Mouse (Mus musculus) CH12.LX (cell line): ENCODE data around the gene Ak8. TPM values are rescaled to one million over a fixed set of nuclear protein-coding genes. Genes with fewer than 3 reads are reported as not detected.

Source experiments
- DNase-seq: peaks from one replicate; pipeline ENCODE4 v3.0.0-alpha.2; 2013; ENCODE audit errors: extremely low read depth
- H3K27ac ChIP-seq: 2 replicates; pipeline ENCODE4 v1.5.1; 2012; ENCODE audit warnings: low read depth, mild to moderate bottlenecking, control low read depth, moderate library complexity; ENCODE audit not compliant: insufficient read depth
- H3K27me3 ChIP-seq: replicated peaks from 2 replicates; pipeline ENCODE3; 2012; ENCODE audit warnings: inconsistent platforms
- H3K36me3 ChIP-seq, 2 experiments: replicated peaks in 1 of 2; 2 replicates each; pipeline versions ENCODE3 to v1.6.1; 2012; ENCODE audit warnings: inconsistent platforms in 1 of 2, low read length in 1 of 2, mild to moderate bottlenecking in 1 of 2, mixed read lengths in 1 of 2, moderate library complexity in 1 of 2; ENCODE audit not compliant: control insufficient read depth in 1 of 2, insufficient read depth in 1 of 2
- H3K4me1 ChIP-seq, 2 experiments: 2 replicates each; pipeline ENCODE4 v1.6.1; 2012; ENCODE audit warnings: inconsistent platforms in 1 of 2, moderate library complexity in 1 of 2; ENCODE audit not compliant: insufficient read depth in 2 of 2, control insufficient read depth in 1 of 2
- H3K4me2 ChIP-seq: 2 replicates; pipeline ENCODE4 v1.6.1; 2012; ENCODE audit warnings: low read depth, mild to moderate bottlenecking, control low read depth; ENCODE audit not compliant: poor library complexity, insufficient read depth, severe bottlenecking
- H3K4me3 ChIP-seq, 3 experiments: fragments of 150-350 bp in 1 of 3; sonication (generic) in 1 of 3; replicated peaks in 1 of 3; 2 replicates each; pipeline versions ENCODE3 to v1.5.1; 2011 to 2012; ENCODE audit warnings: low read depth in 2 of 3, low read length in 2 of 3, mild to moderate bottlenecking in 2 of 3, moderate library complexity in 2 of 3, control low read depth in 1 of 3, improper control_type of control experiment in 1 of 3, inconsistent platforms in 1 of 3, mixed read lengths in 1 of 3; ENCODE audit not compliant: poor library complexity in 1 of 3
- H3K79me2 ChIP-seq: replicated peaks from 2 replicates; pipeline ENCODE4 v1.6.1; 2012; ENCODE audit warnings: mild to moderate bottlenecking, moderate library complexity; ENCODE audit not compliant: control insufficient read depth, poor library complexity, insufficient read depth, severe bottlenecking; ENCODE audit errors: extremely low read depth
- H3K9ac ChIP-seq: 2 replicates; pipeline ENCODE4 v1.6.1; 2012; ENCODE audit warnings: low read depth, mild to moderate bottlenecking, control low read depth, moderate library complexity; ENCODE audit not compliant: insufficient read depth
- H3K9me3 ChIP-seq: replicated peaks from 2 replicates; pipeline ENCODE3; 2012; ENCODE audit warnings: low read length, inconsistent platforms, mixed read lengths
- BHLHE40 ChIP-seq: IDR thresholded peaks from 2 replicates; pipeline ENCODE4 v1.6.1; 2011; ENCODE audit warnings: mild to moderate bottlenecking, low read depth, low read length, improper control_type of control experiment
- CHD2 ChIP-seq: IDR thresholded peaks from 2 replicates; pipeline ENCODE4 v1.6.1; 2011; ENCODE audit warnings: low read length, improper control_type of control experiment
- E2F4 ChIP-seq: IDR thresholded peaks from 2 replicates; pipeline ENCODE4 v1.6.1; 2011; ENCODE audit warnings: low read depth, low read length, improper control_type of control experiment; ENCODE audit not compliant: insufficient replicate concordance
- JUND ChIP-seq: conservative IDR thresholded peaks from 2 replicates; pipeline ENCODE4 v1.6.1; 2011; ENCODE audit warnings: low read depth, low read length, improper control_type of control experiment
- MAFK ChIP-seq: IDR thresholded peaks from 2 replicates; pipeline ENCODE4 v1.6.1; 2011; ENCODE audit warnings: low read length, improper control_type of control experiment; ENCODE audit not compliant: insufficient replicate concordance
- MYC ChIP-seq: IDR thresholded peaks from 2 replicates; pipeline ENCODE4 v1.6.1; 2011; ENCODE audit warnings: low read depth, mild to moderate bottlenecking, improper control_type of control experiment, low read length
- NELFE ChIP-seq: IDR thresholded peaks from 2 replicates; pipeline ENCODE4 v1.6.1; 2011; ENCODE audit warnings: low read depth, low read length, improper control_type of control experiment
- PAX5 ChIP-seq: IDR thresholded peaks from 2 replicates; pipeline ENCODE4 v1.6.1; 2012; ENCODE audit warnings: low read length, inconsistent platforms, mixed read lengths
- POLR2A ChIP-seq: IDR thresholded peaks from 2 replicates; pipeline ENCODE4 v1.6.1; 2011; ENCODE audit warnings: low read depth, mild to moderate bottlenecking, improper control_type of control experiment, low read length
- POLR2AphosphoS2 ChIP-seq: IDR thresholded peaks from 2 replicates; pipeline ENCODE4 v1.6.1; 2011; ENCODE audit warnings: low read depth, low read length, improper control_type of control experiment
- SMC3 ChIP-seq: IDR thresholded peaks from 2 replicates; pipeline ENCODE4 v1.6.1; 2011; ENCODE audit warnings: low read depth, low read length, improper control_type of control experiment
- UBTF ChIP-seq: IDR thresholded peaks from 2 replicates; pipeline ENCODE4 v1.6.1; 2012; ENCODE audit warnings: low read depth, mild to moderate bottlenecking, inconsistent platforms, low read length, improper control_type of control experiment, moderate library complexity
- USF1 ChIP-seq: IDR thresholded peaks from 2 replicates; pipeline ENCODE4 v1.6.1; 2014; ENCODE audit warnings: low read depth, mild to moderate bottlenecking, inconsistent platforms, low read length, improper control_type of control experiment
- ZMIZ1 ChIP-seq: IDR thresholded peaks from 2 replicates; pipeline ENCODE4 v1.6.1; 2012; ENCODE audit warnings: low read depth, mild to moderate bottlenecking, inconsistent platforms, low read length, improper control_type of control experiment
- dilution Hi-C: fragments of 300-500 bp; cut with MboI; formaldehyde crosslinking; loops from 2 replicates; pipeline ENCODE4 v1.14.3; 2020; ENCODE audit warnings: low sequenced_read_pairs; ENCODE audit not compliant: extremely low pct_unique_long_range_greater_than_20kb, extremely low pct_ligation_motif_present
- in situ Hi-C: fragments of 300-500 bp; cut with MboI; formaldehyde crosslinking; loops from 3 replicates; pipeline ENCODE4 v1.14.3; 2019; ENCODE audit warnings: low sequenced_read_pairs, low pct_ligation_motif_present, low pct_unique_long_range_greater_than_20kb, mixed read lengths
- polyA plus RNA-seq: library from polyadenylated mRNA; unstranded; fragments of >175 nt; gene quantifications from 2 replicates; pipeline ENCODE4 v1.2.1, GENCODE M21; 2012; ENCODE audit warnings: low read depth; ENCODE audit not compliant: insufficient read length
- total RNA-seq, 2 experiments: library from RNA; depleted of rRNA; stranded (reverse); fragments of 300-350 nt in 1 of 2; fragments of >200 nt in 1 of 2; gene quantifications; 2 replicates each; pipeline ENCODE4 v1.2.3; 2012 to 2014

The Ak8 gene
- total and polyA plus RNA-seq, 3 experiments, result 0.55 to 4.9 (median 1.1) TPM

- no peak for DNase-seq
- Histone ChIP-seq H3K9ac (no peak overlapping the region), H3K4me1 (peaks cover 4 to 53% of the 10 kb centered on the region in 2 experiments; a peak in 3 of 4 replicates), H3K36me3 (peaks cover 21 to 58% of the 10 kb centered on the region in 2 experiments), H3K27ac (no peak overlapping the region), H3K4me2 (no peak overlapping the region), H3K27me3 (no peaks in the 10 kb centered on the region), H3K9me3 (no peaks in the 10 kb centered on the region), H3K79me2 (peaks cover 64% of the 10 kb centered on the region), H3K4me3 (no peak overlapping the region)
- dilution Hi-C loops, result no loop called here
- in situ Hi-C loops, result no loop called here
- no peak for TF ChIP-seq MYC
- TF ChIP-seq JUND, result no peak
- TF ChIP-seq CHD2, result no peak
- no peak for TF ChIP-seq BHLHE40
- no peak for TF ChIP-seq E2F4
- no peak for TF ChIP-seq NELFE
- TF ChIP-seq USF1, result no peak
- no peak for TF ChIP-seq UBTF
- no peak for TF ChIP-seq PAX5
- no peak for TF ChIP-seq POLR2A
- TF ChIP-seq MAFK, result no peak
- no peak for TF ChIP-seq SMC3
- no peak for TF ChIP-seq ZMIZ1
- TF ChIP-seq POLR2AphosphoS2, result no peak
Measured at GRCm38 (mm10) chr2:28836181-28836940, 136.4 kb downstream of the Ak8 start.

GRCm38 (mm10) chr2:28839501-28840221 is 139.7 kb downstream of the Ak8 start:
- no peaks in the 10 kb centered on the region for H3K27me3 ChIP-seq
- peak overlapping the region; percentile 74 to 99 (median 79) for H3K4me3 ChIP-seq
- H3K27ac ChIP-seq, result peak overlapping the region; percentile 50
- H3K9me3 ChIP-seq, result no peaks in the 10 kb centered on the region
- dilution Hi-C loops (no loop called here), in situ Hi-C loops (no loop called here)
- H3K4me2 ChIP-seq, result peak overlapping the region; percentile 89
- peaks cover 4 to 59% of the 10 kb centered on the region in 2 experiments; a peak in 3 of 4 replicates for H3K4me1 ChIP-seq
- H3K79me2 ChIP-seq, result peaks cover 68% of the 10 kb centered on the region
- TF ChIP-seq E2F4 (no peak), BHLHE40 (0 out of 2 replicates have a peak, but pooled peaks have one; percentile 15)
- peak; percentile 17 for DNase-seq
- peak overlapping the region; percentile 72 for H3K9ac ChIP-seq
- peaks cover 7 to 42% of the 10 kb centered on the region in 2 experiments for H3K36me3 ChIP-seq
